Mouse (Mus musculus): ENCODE data around the gene Sys1.

Gene Sys1

DNA sequence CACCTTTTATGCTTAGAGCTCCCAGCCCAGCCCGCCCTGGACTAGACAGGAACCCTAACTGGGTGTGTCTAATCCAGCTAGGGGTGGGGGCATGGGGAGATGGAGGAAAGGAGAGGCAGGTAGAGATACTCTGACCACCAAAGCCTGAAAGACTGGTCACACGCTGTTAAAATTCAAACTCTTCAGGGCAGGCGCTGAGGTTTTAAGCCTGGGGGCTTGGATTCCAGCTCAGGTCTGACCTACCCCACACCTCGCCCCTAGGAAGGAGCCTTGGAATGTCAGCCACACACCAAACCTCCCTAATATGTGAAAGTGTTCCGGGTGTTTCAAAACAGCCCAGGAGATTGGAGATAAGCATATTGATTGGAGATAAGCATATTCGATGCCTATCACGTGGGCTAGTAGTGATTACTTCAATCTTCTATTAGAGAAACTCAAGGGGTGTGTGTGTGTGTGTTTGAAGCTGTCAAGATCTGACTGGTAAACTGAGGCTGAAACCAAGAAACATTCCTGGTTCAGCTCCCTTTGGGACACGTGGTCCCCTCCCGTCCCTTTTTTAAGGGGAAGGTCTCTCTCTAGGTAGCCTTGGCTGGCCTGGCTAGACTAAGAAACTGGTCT, 23.4 kb upstream of the Sys1 start:
- in situ Hi-C loops (cut with MboI, MseI) = no loop called here

DNA sequence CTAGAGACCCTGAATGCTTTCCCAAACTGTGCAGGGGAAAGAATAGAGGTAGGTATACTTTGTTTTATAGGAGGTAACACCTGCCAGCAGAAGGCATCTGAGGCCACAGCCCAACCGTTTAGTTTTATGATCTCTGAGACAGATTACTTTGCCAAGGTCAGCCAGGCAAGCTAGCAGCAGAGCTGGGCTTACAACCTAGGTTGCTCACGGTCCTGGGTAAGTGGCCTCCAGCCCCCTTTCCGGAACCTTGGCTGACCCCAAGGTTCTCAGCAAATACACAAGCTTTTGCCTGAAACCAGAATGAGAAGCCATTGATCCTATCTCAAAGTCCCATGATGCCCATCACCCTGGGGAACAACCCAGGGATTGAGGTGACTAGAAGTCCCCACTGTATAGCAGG, 22.1 kb upstream of the Sys1 start:
- in situ Hi-C loops (cut with MboI, MseI) = no loop called here

DNA sequence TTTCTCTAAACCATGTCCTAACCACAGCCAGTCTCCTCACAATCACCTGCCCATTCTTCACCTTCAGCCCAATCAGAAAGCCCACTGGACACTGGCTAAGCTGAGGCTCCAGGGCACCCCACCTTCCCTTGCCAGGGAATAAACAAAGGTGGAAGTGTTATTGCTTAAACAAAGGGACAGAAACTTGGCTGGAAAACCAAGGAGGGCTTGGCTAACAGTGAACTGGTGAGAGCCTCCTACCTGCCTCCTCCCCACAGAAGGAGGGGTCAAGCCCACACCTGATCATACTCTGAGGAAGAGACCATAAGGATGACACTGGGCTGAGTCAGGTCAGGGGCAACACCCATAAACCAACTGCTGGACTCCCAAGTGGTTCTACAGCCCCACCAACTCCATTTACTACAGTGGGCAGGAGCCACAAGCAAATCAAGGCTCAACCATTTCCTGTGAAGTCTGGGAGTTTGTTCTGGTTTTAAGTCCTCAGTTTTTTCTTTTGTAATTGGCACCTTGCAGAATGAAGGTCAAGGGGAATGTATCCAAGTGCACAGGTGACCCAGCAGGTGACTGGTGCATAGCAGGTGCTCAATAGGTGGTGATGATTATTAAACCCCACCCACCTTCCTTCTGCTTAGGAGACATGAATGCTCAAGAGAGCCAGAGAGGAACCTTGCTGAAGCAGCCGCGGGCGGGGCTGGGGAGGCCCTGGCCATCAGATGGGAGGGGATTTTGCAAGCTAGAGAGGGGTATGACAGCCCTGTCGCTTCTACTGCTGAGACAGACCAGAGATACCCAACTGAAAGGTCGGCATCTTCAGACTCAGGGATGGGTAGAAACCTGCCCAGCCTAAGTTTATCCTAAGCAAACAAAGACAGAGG, 21.3 kb upstream of the Sys1 start:
- in situ Hi-C loops (cut with MboI, MseI) = no loop called here

DNA sequence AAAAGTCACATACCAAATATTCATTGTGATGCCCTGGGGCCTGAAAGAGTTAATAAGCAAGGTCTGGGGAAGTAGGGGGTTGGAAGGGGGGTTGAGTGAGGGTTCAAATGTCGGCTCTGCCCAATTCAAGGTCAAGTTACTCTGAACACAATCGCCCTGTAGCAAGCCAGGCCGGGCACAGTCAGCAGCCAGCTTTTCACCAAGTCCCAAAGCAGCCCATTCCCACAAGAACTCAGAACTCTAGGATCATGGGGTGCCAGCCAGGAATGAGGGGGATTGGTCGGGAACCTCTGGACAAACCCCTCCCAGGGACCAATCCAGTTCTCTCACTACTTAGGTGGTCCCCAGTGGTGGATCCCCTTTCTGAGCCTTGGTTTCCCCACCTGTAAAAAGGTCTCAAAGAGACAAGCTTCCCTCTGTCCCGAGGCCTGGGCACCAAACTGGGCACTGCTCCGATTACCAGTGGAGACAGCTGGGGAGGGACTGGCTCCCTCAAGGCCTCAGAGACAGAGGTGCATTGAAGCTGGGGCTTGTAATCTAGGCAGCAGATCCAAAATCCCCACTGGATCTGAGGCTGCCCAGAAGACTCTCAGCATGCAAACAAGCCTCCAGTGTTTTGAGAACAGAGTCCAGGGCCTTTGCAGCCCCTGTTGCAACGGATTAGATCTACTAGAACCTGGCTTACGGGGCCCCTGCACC, 20.4 kb upstream of the Sys1 start:
- in situ Hi-C loops (cut with MboI, MseI) = no loop called here

DNA sequence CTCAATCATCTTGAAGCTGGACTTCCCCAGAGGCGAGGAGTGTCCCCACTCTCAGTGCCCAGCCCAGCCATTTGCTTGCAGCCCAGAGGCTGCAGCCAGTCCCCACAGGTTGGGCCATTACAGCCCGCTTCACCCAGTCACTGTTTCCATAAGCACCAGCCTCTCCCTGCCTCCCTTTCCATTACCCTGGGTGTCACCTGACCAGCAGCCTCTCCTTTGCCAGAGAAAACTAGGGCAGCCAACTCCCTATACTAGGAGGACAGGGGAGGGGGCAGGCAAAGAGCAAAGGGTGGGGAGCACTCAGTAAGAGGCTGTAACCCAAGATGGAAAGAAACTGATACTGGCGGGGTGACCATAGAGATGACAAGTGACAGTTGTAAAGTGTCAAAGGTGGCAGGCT, 19.8 kb upstream of the Sys1 start:
- in situ Hi-C loops (cut with MboI, MseI) = no loop called here

DNA sequence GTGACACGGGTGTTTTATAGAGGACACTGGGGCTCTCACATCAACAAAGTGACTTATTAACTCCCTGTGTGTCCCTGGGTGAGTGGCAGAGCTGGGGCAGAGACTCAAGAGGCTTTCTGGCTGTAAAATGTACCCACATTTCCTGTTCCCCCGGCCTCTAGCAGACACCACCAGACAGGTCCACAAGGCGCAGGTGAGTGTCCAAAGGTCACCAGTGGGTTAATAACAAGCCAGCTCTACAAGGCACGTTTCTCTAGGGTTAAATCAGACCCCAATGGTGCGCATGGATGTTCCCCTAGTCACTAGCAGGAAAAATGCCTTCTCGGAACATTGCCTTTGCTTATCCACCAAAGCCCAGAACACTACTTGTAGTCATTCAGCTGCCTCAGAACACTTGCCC, 19.1 kb upstream of the Sys1 start:
- in situ Hi-C loops (cut with MboI, MseI) = no loop called here

DNA sequence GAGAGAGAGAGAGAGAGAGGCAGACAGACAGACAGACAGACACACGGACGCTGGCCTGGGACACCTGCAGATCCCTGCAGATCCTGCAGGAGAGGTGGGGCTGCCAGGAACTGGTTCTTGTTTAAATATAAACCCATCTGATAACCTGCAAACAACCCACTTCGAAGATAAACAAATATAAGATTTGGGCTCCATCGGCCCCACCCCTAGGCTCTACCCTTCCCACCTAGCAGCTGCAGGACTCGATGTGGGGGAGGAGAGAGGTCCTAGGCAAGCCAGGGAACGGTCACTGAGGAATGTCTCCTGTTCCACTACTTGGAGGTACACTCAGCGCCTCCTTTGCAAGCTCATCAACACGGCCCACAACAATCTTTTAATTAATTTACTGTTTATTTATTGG, 18.5 kb upstream of the Sys1 start:
- in situ Hi-C loops (cut with MboI, MseI) = no loop called here

DNA sequence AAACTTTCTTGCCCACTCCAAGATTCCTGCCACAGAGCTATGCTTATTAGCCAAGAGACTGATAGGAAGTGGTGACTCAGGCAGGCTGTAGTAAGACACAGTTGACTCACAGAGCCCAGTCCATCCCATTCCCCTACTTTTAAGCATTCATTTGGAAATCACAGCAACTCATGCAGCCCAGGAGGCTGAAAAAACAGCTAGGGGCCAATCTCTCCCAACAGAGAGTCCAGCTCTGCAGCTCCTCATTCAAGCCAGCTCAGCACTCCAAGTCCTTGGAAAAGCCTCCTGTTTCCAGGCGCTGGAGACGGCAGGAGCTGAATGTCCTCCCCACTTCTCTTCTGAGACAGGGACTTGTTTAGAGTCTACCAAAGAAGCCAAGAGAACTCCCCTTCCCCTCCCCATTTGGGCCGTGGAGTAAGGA, 17.8 kb upstream of the Sys1 start:
- in situ Hi-C loops (cut with MboI, MseI) = no loop called here

DNA sequence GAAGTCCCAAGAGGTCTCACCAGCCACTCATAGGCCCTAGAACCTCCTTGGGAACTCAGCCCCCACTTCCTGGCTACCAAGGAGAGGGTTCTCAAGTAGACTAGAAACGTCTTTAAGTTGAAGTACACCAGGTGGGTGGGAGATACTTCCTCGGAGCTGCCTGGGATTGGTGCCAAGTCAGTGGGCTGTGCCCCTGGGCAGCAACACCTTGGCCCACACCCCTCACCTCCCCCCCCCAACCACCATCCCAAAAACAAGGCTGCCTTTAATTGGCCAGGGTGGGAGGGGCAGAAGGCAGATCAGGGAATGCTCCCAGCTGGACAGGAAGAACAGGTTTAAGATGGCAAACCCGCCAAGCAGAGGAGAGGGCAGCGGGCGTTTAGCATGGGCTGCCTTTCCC, 16.4 kb upstream of the Sys1 start:
- in situ Hi-C loops (cut with MboI, MseI) = no loop called here

DNA sequence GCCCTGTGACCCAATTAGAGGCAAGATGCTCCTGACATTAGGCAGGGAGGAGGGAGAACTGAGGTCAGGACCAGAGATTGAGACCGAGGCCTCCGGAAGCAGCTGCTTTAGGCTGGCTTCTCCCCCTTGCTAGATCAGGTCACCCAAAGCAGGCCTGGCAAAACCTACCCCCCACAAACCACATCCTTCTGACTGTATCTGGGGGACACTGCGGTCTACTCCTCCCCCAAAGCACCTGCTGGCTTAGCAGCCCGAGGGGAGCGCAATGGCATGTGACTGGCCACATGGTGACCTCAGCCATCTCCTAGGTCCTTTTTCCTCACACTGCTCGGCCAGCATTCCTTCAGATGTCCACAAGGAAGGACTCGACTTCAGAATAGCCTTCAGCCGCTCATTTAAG, 15.6 kb upstream of the Sys1 start:
- in situ Hi-C loops (cut with MboI, MseI) = no loop called here

DNA sequence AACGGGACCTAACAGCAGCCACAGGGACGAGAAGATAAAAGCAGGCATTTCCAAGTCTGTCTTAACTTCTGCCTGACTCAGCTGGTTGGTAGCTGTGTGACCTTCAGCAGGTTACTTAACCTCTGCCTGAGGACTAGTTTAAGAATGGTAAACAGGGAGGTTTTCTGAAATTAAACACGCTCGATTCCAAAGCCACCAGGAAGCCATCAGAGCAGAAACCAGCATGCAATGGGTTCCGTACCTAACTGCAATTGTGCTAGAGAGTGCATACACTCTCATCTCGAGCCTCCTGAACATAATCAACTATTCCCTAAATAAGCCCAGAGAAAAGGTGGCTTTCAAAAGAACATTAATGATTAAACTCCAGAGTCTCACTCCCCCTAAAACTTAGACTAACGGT, 15.0 kb upstream of the Sys1 start:
- in situ Hi-C loops (cut with MboI, MseI) = no loop called here

DNA sequence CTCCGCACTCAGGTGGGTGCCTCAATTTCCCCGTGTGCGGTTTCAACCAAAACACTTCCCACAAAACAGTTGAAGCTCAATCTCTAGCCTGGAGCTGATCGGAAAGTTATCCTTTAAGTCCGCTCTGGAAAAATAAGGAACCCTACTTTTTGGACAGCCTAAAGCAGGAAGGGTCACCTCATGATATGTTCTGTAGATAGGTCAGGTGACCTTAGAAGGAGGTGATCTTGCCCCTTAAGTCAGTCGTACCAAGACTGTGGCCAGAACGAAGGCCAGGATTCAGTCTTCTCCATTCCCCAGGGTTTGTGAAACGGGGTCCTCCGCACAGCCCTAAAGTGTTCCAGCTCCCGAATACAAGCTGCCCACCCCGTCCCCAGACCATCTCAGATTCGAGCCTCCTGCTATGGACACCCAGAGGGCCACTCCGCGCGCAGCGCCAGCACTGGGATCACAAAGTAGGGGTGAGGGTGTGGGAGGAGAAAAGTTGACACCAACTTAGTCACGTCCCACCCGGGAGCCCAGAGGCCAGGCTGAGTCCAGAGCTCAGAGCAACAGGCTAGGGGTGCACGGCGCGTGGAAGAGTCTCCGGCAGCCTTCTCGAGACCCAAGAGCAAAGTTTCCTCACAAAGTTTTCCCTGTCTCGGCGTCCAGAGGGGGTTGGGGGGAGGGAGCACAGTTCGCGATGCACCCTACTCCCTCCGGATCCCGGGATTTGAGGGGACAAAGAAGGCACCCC, 14.3 kb upstream of the Sys1 start:
- in situ Hi-C loops (cut with MboI, MseI) = no loop called here

DNA sequence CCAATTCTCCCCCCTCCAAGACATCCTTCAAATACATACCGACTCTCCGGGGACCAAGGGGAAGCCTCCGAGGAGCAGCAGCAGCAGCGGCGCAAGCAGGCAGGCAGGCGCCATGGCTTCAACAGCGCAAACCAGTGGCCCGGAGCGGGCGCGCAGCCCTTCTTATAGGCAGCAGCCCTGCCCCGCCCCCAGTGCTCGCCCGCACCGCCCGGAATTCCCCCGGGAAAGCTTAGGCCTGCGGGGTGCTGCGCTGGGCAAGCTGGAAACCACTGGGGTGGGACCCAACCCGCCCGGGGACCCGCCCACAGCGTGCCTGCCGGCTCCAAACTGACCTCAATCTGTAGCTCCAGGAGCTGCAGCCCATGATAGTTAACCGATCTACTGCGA, 13.7 kb upstream of the Sys1 start:
- in situ Hi-C loops (cut with MboI, MseI) = no loop called here

DNA sequence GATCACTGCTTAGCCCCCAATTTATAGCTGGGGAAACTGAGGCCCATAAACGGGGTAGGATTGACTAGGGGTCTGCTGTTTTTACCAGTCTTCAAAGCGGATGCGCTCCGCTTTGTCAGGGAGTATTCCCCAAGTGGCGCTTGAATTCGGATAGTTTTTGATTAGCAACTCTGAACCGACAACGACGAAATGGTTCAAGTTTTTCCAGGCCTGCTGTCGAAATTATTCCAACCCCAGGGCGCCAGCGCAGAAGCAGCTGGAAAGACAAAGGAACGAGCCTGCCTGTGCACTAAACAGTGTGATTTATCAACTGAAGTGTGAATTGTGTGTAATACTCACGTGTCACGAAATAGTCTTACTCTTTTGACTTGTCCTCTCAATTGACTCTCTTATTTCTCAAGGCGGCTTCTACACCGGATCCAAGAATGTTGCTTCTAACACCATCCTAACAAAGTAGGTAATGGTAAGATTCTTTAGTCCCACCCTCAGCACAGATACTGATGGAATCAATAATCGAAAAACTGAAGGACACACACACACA, 13.2 kb upstream of the Sys1 start, which contains the start of gene Sdc4:
Gene Sdc4, minus strand, starts transcription at position 428 of the 541 bp plus-strand sequence.
- in situ Hi-C loops (cut with MboI, MseI) = no loop called here

DNA sequence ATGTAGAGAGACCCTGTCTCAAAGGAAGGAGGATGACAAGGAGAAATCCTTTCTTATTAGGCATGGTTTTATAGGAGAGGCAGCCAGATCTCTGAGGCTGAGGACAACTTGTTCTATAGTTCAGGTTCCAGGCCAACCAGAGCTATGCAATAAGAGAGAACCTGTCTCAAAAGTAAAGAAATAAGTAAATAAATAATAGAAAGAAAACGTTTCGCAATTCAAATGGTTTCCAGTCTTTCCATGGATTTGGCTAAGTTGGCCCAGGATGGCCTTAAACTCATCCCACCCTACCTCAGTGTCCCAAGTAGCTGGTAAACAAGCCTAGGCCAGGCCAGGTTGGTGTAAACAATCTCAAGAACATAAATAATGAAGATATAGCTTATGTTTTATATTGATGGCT, 12.1 kb upstream of the Sys1 start:
- in situ Hi-C loops (cut with MboI, MseI) = no loop called here

DNA sequence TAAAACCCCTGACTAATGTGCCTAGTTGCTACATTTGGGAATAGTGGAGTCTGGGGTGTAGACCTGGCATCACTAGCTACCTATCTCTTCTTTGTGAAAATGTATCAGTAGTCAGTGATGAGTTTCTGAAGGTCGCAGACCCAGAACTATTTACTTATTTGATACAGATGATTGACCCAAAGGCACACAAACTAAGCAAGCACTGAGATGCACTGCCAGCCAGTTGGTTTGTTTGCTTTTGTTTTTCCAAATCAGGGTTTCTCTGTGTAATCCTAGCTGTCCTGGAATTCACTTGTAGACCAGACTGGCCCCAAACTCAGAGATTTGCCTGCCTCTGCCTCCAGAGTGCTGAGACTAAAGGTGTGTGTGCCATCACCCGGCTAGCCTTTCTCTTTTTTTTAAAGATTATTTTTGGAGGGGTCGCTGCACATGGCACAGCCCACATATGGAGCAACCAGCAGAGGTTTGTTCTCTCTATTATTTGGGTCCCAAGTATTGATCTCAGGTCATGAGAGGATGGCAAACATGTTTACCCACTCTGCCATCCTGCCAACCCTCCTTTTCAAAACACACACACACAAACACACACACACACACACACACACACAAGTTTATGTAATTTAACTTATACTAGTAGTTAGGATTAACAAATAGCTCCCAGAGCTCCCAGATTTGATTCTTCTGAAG, 11.2 kb upstream of the Sys1 start:
- in situ Hi-C loops (cut with MboI, MseI) = no loop called here

DNA sequence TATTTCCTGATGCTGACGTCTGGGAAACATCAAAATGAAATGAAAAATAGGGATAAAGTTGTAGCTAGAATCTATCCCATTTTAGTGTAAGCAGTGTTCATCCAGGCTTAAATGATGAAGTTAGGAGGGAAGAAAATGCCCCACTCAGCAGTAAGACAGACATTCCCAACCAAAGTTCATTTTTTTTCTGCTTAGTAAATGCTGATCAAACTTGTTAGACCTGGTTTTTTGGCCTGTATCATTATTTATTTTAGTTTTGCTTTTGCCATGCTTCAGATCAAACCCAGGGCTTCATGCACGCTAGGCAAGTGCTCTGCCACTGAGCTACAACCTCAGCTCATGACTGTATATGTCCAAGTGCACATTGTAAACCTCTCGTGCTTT, 10.7 kb upstream of the Sys1 start:
- in situ Hi-C loops (cut with MboI, MseI) = no loop called here

DNA sequence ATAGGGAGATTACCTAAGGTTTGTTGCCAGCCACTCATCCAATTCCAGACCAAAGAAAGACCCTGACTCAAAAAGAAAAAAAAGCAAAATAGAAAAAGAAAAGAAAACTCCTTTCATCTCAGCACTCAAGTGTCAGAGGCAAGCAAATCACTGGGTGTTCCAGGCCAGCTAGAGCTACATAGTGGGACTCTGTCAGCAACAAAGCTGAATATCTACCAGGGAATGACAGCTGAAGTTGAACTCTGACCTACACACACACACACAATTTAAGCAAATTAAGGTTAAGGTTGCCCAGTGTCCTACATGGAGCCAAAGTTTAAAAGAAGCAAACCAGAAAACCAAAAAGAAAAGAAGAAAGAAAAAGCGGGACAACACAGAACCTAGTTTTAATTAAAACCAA, 8.6 kb upstream of the Sys1 start:
- in situ Hi-C loops (cut with MboI, MseI) = no loop called here

DNA sequence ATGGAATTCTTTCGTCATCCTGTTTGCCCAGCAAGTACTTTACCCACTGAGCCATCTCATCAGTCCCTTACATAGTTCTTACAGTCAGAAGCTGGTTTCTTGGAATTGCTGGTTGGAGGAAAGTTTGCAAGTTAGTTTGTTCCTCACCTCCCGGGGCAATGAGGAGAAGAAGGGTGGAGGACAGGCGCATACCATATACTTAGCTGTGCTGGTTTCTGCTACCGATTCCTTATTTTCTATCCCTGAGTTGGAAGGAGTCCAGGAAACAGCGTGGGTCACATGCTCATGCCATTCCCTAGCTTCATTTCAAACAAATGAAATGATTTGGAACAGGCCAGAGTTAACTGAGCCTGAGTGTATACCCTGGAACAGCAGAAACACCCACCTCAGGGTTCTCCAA, 7.8 kb upstream of the Sys1 start:
- in situ Hi-C loops (cut with MboI, MseI) = no loop called here

DNA sequence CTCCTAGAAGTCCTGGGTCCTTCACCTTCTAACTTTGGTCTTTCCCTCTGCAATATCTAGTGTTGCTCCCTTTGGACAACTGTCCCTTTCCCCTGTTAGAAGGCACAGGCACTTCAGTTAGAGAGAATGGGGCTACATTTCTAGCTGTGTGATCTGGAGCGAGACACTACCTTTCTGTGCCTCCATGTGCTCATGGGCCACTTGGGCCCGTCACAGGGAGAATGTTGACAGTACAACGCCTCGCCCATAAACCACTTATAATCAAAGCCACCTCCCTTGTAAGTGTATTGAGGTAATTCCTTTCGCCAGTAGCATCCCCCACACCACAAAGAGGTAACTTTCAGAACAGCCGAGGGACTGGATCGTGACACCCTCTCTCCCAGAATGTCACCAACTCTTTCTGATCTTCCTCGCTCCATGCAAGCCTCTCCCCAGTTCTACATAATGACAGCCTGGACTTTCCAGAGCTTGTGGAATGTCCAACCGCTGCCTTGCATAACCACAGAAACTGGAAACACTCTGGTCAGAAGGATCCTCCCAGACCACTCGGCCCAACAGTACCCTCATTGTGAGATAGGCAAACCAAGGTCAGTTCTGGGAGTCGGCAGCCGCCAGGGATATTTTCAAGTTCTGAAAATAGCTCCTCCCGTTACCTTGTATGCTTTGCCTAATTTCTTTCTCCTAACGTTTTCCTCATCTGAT, 7.3 kb upstream of the Sys1 start:
- in situ Hi-C loops (cut with MboI, MseI) = no loop called here
